Mouse (Mus musculus) hindbrain, embryonic 16.5 days (tissue): ENCODE measurements around the gene Cbx1. TPM values are rescaled to one million over a fixed set of nuclear protein-coding genes. Genes with fewer than 3 reads are reported as not detected.

Experiments
- ATAC-seq: fragments of 200-750 bp; cut with Nextera tagmentation; 2 replicates; pipeline ENCODE4 v1.8.0; 2017; ENCODE audit warnings: moderate TSS enrichment, moderate library complexity
- H3K27ac ChIP-seq: fragments of 300-500 bp; sonication (generic); 2 replicates; pipeline ENCODE4 v1.5.1; 2014; ENCODE audit warnings: low read depth, mild to moderate bottlenecking, control low read depth, low read length, moderate library complexity
- H3K27me3 ChIP-seq: fragments of 300-500 bp; sonication (generic); replicated peaks from 2 replicates; pipeline ENCODE4 v1.6.1; 2014; ENCODE audit warnings: low read length; ENCODE audit not compliant: control insufficient read depth, insufficient read depth
- H3K36me3 ChIP-seq: fragments of 300-500 bp; sonication (generic); 2 replicates; pipeline ENCODE4 v1.6.1; 2014; ENCODE audit warnings: mild to moderate bottlenecking, low read length, moderate library complexity, mixed read lengths; ENCODE audit not compliant: control insufficient read depth, insufficient read depth
- H3K4me1 ChIP-seq: fragments of 300-500 bp; sonication (generic); 2 replicates; pipeline ENCODE4 v1.6.1; 2014; ENCODE audit warnings: low read depth, low read length; ENCODE audit not compliant: control insufficient read depth, insufficient read depth
- H3K4me2 ChIP-seq: fragments of 300-500 bp; sonication (generic); 2 replicates; pipeline ENCODE4 v1.6.1; 2014; ENCODE audit warnings: mild to moderate bottlenecking, low read length, control low read depth, moderate library complexity
- H3K4me3 ChIP-seq: fragments of 300-500 bp; sonication (generic); 2 replicates; pipeline ENCODE4 v1.5.1; 2014; ENCODE audit warnings: mild to moderate bottlenecking, low read length, control low read depth, moderate library complexity
- H3K9ac ChIP-seq: fragments of 300-500 bp; sonication (generic); 2 replicates; pipeline ENCODE4 v1.6.1; 2014; ENCODE audit warnings: low read depth, mild to moderate bottlenecking, control low read depth, low read length, moderate library complexity
- H3K9me3 ChIP-seq: fragments of 300-500 bp; sonication (generic); 2 replicates; pipeline ENCODE4 v1.6.1; 2014; ENCODE audit warnings: mild to moderate bottlenecking, low read length, moderate library complexity; ENCODE audit not compliant: control insufficient read depth
- WGBS: fragments of 180-500 bp; shearing (Covaris S2); extraction: QIAGEN DNeasy Blood & Tissue Kit; methylation state at CpG from one replicate; pipeline ENCODE4 v1.1.7; 2014; 5-methylcytosine and 5-hydroxymethylcytosine counted together
- polyA plus RNA-seq: library from polyadenylated mRNA; unstranded; fragments of >200 nt; fragmentation: Nextera tagmentation; extraction: Ambion mirVana; gene quantifications from 2 replicates; pipeline ENCODE4 v1.2.1, GENCODE M21; 2015

Cbx1 gene
- polyA plus RNA-seq, 1 experiment from 2014 or later, result 52.0 TPM

DNA sequence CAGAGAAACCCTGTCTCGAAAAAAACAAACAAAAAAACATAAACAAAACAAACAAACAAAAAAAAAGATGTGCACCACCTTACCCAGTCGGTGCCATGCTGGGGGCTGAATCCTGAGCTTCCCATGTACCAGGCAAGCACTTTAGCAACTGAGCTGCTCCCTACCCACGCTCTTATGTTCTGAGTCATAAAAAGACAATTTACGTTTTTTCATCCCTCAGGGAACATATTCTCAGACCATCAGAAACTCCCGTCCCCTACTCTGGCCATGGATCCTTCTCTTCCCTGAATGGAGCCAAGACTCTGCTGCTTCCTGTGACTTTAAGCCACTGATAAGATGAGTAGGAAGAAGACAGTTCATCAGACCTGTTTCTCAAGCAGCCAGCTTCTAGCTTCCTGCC is 30.5 kb upstream of the Cbx1 start:
- H3K27me3 ChIP-seq, result no peaks in the 10 kb centered on the region
- H3K4me3 ChIP-seq, result no peak overlapping the region
- H3K36me3 ChIP-seq, result no peaks in the 10 kb centered on the region
- no peak for ATAC-seq
- no peak overlapping the region for H3K9ac ChIP-seq
- no peak overlapping the region for H3K27ac ChIP-seq
- H3K4me1 ChIP-seq, result peaks cover 9% of the 10 kb centered on the region
- WGBS, result 72% methylated on average over 5 of the region's 5 CpGs
- no peak overlapping the region for H3K4me2 ChIP-seq
- no peaks in the 10 kb centered on the region for H3K9me3 ChIP-seq

GRCm38 (mm10) chr11:96760042-96760441 is 28.9 kb upstream of the Cbx1 start:
- no peak overlapping the region for H3K27ac ChIP-seq
- no peaks in the 10 kb centered on the region for H3K36me3 ChIP-seq
- H3K9me3 ChIP-seq, result no peaks in the 10 kb centered on the region
- H3K9ac ChIP-seq, result no peak overlapping the region
- peaks cover 22% of the 10 kb centered on the region for H3K4me1 ChIP-seq
- no peak for ATAC-seq
- no peak overlapping the region for H3K4me2 ChIP-seq
- no peaks in the 10 kb centered on the region for H3K27me3 ChIP-seq
- H3K4me3 ChIP-seq, result no peak overlapping the region
- 38% methylated on average over 3 of the region's 3 CpGs for WGBS

DNA sequence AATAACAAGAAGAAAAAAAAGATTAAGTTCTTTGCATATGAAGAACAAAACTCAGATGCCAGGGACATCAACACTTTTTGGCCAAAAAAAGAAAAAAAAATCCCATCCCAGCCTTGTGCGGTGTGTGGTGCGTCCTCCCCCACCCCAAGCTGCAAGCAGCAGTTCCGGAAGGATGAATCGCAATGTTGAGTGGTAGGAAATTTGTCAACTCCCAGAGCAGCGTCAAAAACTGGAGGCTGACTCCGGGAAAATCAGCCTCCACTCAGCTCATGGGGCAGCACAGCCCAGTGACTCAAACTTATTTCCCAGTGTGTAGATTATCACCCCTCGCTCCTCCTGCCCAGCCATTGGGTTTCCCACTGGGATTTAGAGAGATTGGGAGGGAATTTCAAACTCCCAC is 26.9 kb upstream of the Cbx1 start:
- Histone ChIP-seq H3K9me3 (no peaks in the 10 kb centered on the region), H3K36me3 (no peaks in the 10 kb centered on the region), H3K27me3 (no peaks in the 10 kb centered on the region), H3K4me1 (peaks cover 29% of the 10 kb centered on the region), H3K27ac (no peak overlapping the region), H3K9ac (no peak overlapping the region; the same call in 1 of the 2 replicates), H3K4me3 (no peak overlapping the region), H3K4me2 (no peak overlapping the region)
- ATAC-seq, result no peak
- 59% methylated on average over 7 of the region's 7 CpGs for WGBS

GRCm38 (mm10) chr11:96762742-96763470 is 26.0 kb upstream of the Cbx1 start:
- 51% methylated on average over 15 of the region's 15 CpGs for WGBS
- no peaks in the 10 kb centered on the region for H3K36me3 ChIP-seq
- peaks cover 38% of the 10 kb centered on the region for H3K4me1 ChIP-seq

DNA sequence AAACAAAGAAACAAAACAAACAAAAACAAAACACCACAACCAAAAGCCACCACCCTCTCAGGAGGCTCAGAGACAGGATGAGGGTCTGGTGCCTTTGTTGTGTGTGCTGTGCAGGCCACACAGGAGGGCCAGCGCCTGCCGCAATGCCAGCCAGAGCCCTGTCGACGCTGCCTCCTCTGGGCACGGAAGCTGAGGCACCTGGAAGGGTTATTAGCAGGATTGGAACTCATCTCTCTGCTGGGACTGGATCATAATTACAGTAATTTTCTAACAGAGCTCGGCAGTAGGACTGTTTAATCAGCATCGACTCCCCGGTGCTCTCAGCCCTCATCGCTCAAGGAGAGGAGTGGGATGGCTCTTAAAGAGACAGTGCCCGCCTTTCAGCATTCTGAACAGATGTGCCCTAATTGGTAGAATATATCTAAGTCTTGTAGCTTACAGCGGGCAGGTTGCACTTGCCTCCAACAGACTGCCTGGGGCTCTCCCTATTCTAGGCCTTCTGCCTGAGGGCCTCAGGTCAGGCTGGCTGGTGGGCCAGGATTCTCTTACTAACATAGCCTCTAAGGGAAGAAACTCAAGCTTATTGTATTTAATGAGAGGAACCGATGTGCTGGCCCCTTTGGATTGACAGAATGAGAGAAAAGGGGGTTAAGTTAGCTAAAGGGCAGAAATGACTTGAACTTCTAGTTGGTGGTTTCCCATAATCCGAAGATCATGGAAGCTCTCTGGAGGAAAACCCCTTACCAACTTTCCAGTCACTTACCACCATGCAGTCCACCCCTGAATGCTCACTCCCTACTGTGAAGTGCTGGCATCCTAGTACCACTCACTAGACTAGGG is 24.2 kb upstream of the Cbx1 start:
- peak; percentile 43 for ATAC-seq

More at GRCm38 (mm10) chr11:96762742-96763470, 26.0 kb upstream of the Cbx1 start:
- no peak overlapping the region for H3K9ac ChIP-seq
- peak; percentile 57 for ATAC-seq
- H3K27ac ChIP-seq, result peak overlapping the region; percentile 66
- no peaks in the 10 kb centered on the region for H3K9me3 ChIP-seq
- no peak overlapping the region for H3K4me2 ChIP-seq
- H3K4me3 ChIP-seq, result no peak overlapping the region
- no peaks in the 10 kb centered on the region for H3K27me3 ChIP-seq

DNA sequence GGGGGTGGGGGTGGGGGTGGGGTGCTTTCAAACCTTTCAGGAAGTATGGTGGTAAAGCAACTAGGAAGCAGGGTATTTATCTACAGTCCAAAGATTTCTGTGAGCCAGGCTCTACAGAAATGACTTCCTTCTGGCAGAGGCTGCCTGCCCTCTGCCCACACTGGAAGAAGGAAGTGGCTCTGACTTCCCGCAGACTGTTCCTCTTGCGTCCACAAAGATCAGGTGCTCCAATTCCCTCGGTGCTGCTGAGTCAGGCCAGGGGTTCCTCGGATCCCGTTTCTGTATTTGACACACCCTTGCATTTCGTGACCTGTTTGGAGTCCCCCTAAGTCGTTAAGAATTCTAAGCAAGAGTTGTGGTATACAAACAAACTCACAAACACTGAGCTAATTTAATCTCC is 23.3 kb upstream of the Cbx1 start:
- peaks cover 42% of the 10 kb centered on the region for H3K4me1 ChIP-seq
- H3K4me3 ChIP-seq, result no peak overlapping the region
- H3K4me2 ChIP-seq, result no peak overlapping the region
- no peak overlapping the region for H3K9ac ChIP-seq
- 82% methylated on average over 7 of the region's 7 CpGs for WGBS
- no peaks in the 10 kb centered on the region for H3K27me3 ChIP-seq
- peaks cover 20% of the 10 kb centered on the region for H3K36me3 ChIP-seq
- H3K27ac ChIP-seq, result peak overlapping the region; percentile 58
- no peaks in the 10 kb centered on the region for H3K9me3 ChIP-seq
- ATAC-seq, result no peak

More for the DNA sequence above, 24.2 kb upstream of the Cbx1 start:
- WGBS, result 12% methylated on average over 13 of the region's 13 CpGs
- H3K27me3 ChIP-seq, result no peaks in the 10 kb centered on the region
- no peaks in the 10 kb centered on the region for H3K9me3 ChIP-seq
- H3K36me3 ChIP-seq, result peaks cover 11% of the 10 kb centered on the region
- no peak overlapping the region for H3K4me3 ChIP-seq
- H3K9ac ChIP-seq, result peak overlapping the region; percentile 24; the same call in 1 of the 2 replicates
- H3K27ac ChIP-seq, result peak overlapping the region; percentile 65
- peak overlapping the region; percentile 11; the same call in 1 of the 2 replicates for H3K4me2 ChIP-seq
- H3K4me1 ChIP-seq, result peaks cover 42% of the 10 kb centered on the region

- Histone ChIP-seq H3K4me1 (peaks cover 42% of the 10 kb centered on the region), H3K9me3 (no peaks in the 10 kb centered on the region), H3K4me3 (no peak overlapping the region), H3K9ac (peak overlapping the region; percentile 8; the same call in 1 of the 2 replicates), H3K4me2 (no peak overlapping the region), H3K27ac (peak overlapping the region; percentile 75), H3K36me3 (peaks cover 29% of the 10 kb centered on the region), H3K27me3 (no peaks in the 10 kb centered on the region)
- no peak for ATAC-seq
- WGBS, result 63% methylated on average over 12 of the region's 12 CpGs
Measured at GRCm38 (mm10) chr11:96766555-96766954, 22.4 kb upstream of the Cbx1 start.

- H3K27me3 ChIP-seq, result no peaks in the 10 kb centered on the region
- H3K4me2 ChIP-seq, result no peak overlapping the region; the same call in 1 of the 2 replicates
- H3K4me1 ChIP-seq, result peaks cover 42% of the 10 kb centered on the region
- peak overlapping the region; percentile 75 for H3K27ac ChIP-seq
- no peaks in the 10 kb centered on the region for H3K9me3 ChIP-seq
- H3K36me3 ChIP-seq, result peaks cover 33% of the 10 kb centered on the region
- WGBS, result 20% methylated on average over 7 of the region's 7 CpGs
- H3K4me3 ChIP-seq, result no peak overlapping the region
- peak overlapping the region; percentile 8; the same call in 1 of the 2 replicates for H3K9ac ChIP-seq
- ATAC-seq, result peak; percentile 54
Measured at GRCm38 (mm10) chr11:96767096-96767495, 21.8 kb upstream of the Cbx1 start.

GRCm38 (mm10) chr11:96768240-96768639 is 20.7 kb upstream of the Cbx1 start:
- no peaks in the 10 kb centered on the region for H3K9me3 ChIP-seq
- peaks cover 33% of the 10 kb centered on the region for H3K4me1 ChIP-seq
- H3K4me3 ChIP-seq, result no peak overlapping the region
- ATAC-seq, result no peak
- H3K36me3 ChIP-seq, result peaks cover 39% of the 10 kb centered on the region
- H3K4me2 ChIP-seq, result no peak overlapping the region
- H3K27me3 ChIP-seq, result no peaks in the 10 kb centered on the region
- peak overlapping the region; percentile 75 for H3K27ac ChIP-seq
- WGBS, result 62% methylated on average over 9 of the region's 9 CpGs
- peak overlapping the region; percentile 41 for H3K9ac ChIP-seq
